Mouse (Mus musculus) right cerebral cortex, adult 18-20 months (tissue): ENCODE data around the gene Aff3.

ENCODE experiments used
- DNase-seq: peaks from one replicate; pipeline ENCODE4 v3.0.0; 2022; ENCODE audit warnings: mixed read lengths

The Aff3 gene

DNA sequence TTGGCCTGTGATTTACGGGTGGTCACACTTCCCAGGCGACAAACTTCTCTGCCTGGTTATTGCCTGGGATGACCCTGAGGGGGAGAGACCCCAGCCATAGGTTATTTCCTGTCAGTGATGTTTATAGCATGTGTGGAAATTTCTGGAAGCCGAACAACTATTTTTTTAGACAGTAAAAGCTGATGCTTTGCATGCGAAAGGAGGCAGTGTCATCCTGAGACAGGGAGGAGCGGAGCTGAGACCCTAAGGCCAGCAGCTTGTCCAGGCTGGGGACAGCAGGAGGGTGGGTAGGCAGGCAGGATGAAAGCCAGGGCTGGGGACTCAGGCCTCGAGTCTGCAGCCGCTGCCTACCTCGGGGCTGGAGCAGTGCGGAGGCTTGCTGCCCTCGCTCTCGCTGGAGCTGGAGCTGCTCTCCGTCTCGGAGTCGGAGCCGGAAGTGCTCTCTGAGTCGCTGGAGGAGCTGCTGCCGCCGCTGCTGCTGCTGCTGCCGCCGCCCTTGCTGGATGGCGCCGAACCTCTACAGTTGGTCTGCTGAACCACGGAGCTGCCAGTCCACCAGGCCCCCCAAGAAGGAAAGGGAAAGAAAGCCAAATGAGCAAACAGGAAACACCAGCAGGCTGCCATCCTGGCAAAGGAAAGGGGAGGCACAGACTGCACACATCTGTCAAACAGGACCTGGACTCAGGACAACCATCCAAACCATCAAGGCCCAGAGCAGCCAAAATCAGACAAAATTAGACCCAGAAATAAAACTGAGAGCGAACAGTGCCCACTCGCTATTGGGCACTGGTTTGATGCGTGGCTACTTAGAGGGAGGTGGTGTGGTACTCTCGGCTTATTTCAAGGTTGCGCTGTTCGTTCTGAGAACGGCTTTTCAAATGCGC, 446.6 kb downstream of the Aff3 start:
- DNase-seq, result peak; percentile 14

DNA sequence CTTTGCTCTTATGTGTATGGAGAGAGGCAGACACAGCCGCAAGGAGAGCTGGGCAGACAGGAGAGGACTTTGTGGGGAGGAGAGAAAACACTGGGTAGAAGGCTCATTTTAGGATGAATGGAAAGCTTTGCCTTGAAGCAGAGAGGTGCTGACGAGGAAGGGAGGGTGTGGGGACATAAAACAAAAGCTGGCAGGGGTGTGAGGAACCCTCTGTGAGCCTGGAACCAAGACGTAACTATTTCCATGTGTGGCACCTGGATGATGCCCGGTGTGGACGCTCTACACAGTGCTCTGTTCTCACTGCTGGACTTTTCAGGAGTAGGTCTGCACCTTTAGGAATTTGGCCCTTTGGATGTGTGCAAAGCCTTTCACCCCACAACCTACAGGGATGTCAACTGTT, 447.7 kb downstream of the Aff3 start:
- DNase-seq, result no peak

DNA sequence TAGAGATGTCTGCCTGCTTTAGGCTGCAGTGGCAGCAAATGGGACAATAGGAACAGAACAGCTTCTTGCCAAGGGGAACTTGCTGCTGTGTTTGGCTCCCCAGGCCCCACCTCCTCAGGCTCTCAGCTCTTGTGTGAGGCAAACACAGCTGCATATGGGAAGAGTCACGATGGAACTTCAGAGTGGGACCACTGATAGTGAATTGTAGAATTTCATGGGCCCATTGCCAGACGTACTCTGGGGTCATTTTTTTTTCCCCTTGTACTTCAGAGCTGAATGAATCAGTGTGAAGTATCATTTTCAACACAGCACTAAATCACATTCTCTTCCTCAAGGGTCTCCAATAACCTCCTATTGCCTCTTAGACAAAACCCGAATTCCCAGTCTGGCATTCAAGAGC, 451.4 kb downstream of the Aff3 start:
- DNase-seq, result no peak

DNA sequence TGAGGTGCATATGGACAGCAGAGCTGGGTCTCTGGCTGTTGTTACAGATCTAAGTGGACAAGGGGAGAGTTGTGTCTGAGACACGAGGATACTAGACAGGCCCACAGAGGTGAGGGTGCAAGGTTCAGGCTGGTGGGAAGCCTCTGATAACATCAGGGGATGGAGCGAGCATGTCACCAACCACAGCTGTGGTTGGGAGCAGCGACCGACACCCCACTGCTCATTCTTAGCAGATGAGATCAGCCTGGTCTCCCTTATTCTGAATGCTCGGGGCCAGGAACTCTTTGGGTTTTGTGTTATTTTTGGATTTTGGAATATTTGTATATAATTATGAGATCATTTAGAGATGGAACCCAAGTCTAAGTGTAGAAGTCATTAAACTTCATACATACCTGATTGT, 452.4 kb downstream of the Aff3 start:
- DNase-seq, result no peak

GRCm38 (mm10) chr1:38202475-38203183, 462.1 kb downstream of the Aff3 start:
- no peak for DNase-seq

GRCm38 (mm10) chr1:38201796-38202195, 463.0 kb downstream of the Aff3 start:
- DNase-seq, result no peak

DNA sequence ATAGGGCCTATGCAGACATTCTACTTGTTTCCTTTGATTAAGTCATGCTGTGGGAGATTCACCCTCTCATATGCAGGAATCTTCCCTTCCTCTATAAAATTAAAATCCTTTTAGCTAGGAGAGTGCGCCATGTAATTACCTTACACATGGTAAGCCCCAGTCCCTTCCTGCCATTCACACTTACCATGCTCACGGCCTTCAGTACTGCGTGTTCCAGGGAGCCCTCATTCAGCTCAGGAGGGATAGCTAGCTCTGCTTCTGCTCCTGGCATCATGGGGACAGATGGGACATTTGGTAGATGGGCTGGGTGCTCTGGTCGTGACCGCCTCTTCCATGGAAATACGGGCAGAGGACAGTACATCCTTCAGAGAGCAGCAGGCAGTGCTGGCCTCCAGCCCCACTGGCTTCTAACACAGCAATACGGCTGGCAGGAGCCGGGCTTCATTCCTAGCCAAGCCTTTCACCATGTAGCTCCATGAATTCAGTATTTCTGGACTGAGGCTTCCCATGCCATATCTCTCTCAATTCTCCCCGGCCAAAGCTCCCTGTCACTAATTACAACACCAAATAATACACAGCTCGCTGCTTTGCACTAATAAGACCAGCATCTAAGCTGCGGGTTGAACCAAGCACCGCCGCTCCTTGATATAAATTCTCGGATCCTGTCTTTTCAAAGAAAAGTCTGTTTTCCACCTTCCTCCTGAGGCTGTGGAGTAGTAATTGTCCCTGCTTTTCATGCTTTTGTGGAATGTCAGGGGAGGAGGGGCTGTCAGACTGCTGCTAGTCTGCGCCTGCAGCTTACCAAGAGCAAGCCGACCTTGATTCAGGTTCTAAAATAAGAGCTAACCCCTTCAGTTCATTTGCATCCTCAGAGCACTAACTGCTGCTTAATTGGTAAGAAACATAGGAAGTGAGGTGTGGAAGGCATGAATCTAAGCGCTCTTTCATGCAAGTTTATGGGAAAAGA, 464.8 kb downstream of the Aff3 start:
- DNase-seq, result peak; percentile 19

DNA sequence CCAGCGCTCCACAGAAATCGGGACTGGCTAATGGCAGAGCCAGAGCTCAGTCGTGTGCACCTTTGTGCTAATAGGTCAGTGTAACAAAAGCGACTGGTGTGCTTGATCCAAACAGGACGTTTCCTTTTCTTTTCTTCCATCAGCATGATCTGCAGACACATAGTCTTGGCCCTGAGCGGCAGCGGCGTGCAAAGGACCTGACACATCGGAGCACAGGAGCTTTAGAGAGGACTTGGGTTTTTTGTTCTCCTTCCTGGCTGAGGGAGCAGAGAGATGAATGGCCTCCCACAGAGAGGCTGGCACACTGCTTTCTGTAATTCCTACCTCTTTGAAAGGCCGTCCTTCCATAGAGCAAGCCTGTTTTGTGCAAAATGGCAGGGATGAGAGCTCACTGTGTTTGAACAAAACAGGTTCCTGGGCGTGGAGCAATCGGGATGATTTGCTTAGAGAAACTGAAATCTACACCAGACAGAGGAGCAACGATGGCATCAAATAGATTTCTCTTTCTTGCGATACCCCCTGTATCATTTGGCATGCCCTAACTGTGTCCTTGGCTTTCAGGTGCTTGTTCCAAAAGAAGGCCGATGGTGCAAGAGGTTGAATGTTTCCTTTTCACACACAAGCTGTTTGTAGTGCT, 466.2 kb downstream of the Aff3 start:
- no peak for DNase-seq

DNA sequence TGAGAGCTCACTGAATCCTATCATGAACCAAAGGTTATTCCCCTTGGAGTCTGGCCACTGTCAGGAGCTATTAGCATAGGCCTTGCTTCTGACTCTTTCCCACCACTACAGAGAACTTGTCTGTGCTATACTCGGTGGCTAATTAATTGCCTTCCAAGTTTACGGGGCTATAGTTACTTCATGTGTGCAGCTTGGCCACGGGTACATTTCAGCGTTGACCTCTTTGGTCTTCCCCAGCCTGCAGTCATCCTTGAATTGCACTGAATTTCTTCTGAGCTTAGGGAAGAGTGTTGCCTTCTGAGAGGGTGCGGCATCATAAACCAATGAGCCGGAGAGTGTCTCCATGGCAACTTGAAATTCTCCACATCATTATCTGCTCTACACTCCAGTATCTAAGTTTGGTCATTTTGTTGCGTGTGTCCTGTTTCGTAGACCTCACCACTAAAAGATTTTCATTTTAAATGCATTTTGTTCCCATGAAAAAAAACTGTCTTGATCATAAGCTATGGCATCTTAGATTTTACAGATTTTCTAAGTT, 467.5 kb downstream of the Aff3 start:
- DNase-seq, result no peak

DNA sequence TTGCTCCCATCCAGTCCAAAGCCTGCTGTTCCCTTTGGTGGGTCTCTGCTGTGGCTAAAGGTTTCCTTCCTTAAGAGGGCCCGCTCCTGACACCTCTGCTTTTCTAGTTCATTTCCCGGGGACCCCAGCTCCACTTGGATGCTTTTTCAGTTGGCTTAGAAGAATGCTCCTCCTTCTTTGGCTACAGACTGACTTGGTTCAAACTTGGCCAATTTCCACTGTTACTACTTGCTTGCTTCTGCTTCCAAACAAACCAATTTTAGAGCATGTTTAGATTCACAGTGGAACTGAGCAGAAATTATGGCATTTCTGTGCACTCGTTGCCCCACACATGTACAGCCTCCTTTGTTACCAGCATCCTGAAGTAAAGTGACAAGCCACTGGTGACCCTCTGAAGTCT, 469.0 kb downstream of the Aff3 start:
- no peak for DNase-seq

DNA sequence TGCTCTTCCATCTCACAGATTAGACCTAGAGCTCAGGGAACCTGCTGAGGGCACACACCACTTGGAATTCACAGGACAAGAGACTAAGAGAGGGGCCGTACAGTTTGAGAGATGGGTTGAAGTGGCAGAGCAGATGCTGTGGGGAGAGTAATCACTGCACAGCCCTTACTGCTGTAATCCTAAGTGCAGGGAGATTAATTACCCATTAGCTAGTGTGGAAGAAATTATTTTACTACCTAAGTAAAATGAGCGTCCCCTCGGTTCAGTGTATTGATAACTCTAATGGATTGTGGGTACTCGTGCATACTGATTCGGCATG, 478.6 kb downstream of the Aff3 start:
- no peak for DNase-seq

- DNase-seq, result peak; percentile 77
Observed at GRCm38 (mm10) chr1:38185517-38186226, 479.1 kb downstream of the Aff3 start.

DNA sequence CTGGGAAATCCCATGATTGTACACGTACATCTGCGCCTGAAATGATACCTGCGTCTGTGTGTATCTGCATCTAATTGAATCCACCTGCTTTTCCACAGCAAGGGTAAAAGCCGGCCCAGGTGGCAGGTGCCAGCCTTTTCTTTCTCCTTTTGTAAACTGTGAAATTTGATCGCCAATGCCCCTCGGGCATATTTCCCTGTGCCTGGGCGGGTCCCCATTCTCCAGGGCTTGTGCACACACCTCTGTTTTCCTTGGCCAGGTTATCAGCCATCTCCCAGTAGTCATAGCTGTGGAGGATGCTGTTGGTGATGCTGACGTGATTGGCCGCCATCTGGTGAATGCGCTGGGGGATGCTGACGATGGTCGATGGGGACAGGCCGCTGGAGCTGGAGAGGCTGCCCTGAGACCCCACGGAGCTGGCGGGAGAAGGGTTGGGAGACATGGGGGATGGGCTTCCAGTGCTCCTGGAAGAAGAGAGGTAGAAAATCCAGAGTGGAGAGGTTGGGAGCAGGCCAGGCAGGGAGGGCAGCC, 483.7 kb downstream of the Aff3 start:
- no peak for DNase-seq

GRCm38 (mm10) chr1:38178929-38179328, 485.8 kb downstream of the Aff3 start:
- DNase-seq, result no peak

DNA sequence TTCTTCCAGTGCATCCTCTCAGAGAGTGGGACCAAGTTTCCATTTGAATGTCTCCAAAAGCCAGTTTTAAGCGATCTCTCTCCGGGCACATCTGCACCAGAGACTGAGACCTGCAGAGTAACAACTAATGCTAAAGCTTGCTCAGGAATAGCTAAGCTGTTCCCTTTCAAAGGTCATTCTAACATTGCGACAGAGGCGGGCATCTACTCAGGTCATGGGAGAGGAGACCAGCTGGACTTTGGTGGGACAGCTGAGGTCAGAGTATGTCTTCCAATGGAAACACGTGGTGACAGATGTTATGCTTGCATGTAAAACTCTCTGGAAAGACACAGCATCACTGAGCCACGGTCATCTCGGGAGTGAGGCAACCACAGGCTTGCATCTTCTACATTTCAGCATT, 488.7 kb downstream of the Aff3 start:
- no peak for DNase-seq

DNA sequence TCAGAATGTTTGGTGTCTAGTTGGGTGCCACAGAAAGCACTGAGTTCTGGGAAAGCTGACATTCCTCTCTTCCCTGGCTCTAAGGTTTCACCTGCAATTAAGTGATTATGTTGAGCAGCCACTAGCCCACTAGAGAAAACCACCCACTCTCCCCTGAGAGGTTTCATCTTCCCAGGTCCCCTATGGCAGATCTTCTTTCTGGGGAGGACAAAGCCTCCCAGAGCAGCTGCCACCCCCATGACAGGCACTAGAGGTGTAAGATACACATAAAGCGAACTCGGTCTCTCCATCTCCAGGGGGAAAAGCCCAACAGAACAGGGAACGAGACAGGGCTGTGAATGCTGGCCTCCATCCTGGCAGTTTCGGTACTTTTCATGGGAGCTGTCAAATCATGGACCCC, 492.9 kb downstream of the Aff3 start:
- no peak for DNase-seq

- no peak for DNase-seq
Observed at GRCm38 (mm10) chr1:38165696-38166095, 499.1 kb downstream of the Aff3 start.

- DNase-seq, result no peak
Observed at GRCm38 (mm10) chr1:38150086-38150485, 514.7 kb downstream of the Aff3 start.

- no peak for DNase-seq
Observed at GRCm38 (mm10) chr1:38146008-38146407, 518.7 kb downstream of the Aff3 start.

DNA sequence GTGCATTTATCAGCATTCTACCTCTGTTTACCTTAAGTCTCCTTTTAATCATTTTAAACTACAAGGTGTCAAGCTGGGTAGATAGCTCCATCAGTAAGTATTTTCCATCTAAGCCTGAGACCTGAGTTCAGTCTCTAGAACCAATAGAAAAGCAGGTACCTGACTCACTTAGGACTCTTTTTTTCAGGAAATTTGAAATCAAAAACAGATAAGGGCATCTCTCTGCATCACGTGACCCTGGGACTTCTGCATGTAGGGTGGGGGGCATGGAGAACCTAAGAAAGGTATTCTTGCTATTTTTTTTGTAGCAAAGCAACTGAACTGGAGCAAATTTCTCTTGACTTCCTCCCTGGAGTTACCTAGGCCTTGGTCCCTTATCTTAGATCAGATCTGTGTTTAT, 523.4 kb downstream of the Aff3 start:
- DNase-seq, result no peak

DNA sequence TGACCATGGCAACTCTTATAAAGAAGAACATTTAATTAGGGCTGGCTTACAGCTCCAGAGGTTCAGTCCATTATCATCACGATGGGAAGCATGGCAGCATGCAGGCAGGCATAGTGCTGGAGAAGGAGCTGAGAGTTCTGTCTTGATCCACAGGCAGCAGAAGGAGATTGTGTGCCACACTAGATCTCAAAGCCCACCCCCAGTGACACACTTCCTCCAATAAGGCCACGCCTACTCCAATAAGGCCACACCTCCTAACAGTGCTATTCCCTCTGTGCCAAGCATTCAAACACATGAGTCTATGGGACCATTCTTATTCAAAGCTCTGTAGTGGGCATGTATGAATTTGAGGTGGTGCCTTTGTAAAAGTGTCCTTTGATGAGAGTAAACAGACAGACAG, 523.8 kb downstream of the Aff3 start:
- DNase-seq, result no peak

DNA sequence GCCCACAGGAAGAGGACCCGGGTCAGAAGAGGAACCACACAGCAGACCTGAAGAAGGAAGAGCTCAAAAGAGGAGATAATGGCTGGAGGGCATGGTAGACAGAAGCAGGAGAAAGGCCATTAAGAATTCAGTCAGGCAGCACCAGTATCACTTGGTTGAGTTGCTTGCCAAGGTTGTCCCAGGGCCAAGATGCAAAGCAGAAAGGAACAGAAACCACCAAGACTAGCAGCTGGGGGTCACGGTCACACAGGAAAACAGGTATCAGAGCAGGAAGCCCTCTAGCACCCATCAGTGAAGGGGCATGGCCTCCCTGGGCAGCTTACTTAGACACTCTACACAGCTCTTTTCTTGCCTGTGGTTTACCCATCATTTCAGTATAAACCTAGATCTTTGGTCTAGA, 525.4 kb downstream of the Aff3 start:
- no peak for DNase-seq
